Mouse (Mus musculus): ENCODE data around the gene Gpr152. TPM values are rescaled to one million over a fixed set of nuclear protein-coding genes. Genes with fewer than 3 reads are reported as not detected.

Gene Gpr152
- polyA plus RNA-seq (2015; fragmentation: Nextera tagmentation; extraction: Ambion mirVana): not detected in 2 replicates

DNA sequence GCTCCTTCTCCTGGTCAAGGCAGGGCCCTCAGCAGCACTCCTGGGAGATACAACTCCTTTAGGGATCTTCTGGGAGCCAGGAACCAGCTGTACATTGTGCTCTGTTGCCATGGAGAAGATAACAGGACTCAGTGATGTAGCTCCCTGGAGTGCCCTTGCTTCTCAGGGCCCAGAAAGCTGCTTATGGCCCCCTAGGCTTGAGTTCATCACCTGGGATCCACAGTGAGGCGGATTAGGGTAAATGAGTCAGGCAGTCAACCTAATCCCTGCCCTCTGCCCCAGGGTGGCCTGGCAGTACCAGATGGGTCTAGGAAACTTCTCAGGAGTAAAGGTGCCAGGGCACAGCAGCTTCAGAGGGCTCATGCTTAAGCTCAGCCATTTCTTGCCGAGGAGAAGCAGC lies at the start of gene Gpr152:
TSS of gene Gpr152 (plus strand) at position 342 of the 400 bp plus-strand sequence.

GRCm38 (mm10) chr19:4096642-4097440 lies 42.7 kb upstream of the Gpr152 start, which contains the start of gene Cdk2ap2:
Gene Cdk2ap2 (plus strand): TSS chr19:4097182.

GRCm38 (mm10) chr19:4099837-4100717 lies 39.5 kb upstream of the Gpr152 start, which contains the start of gene Pitpnm1:
Gene Pitpnm1 (plus strand): TSS chr19:4099998.

GRCm38 (mm10) chr19:4125741-4126696 lies 13.6 kb upstream of the Gpr152 start, which contains the start of gene Aip:
Gene Aip (minus strand): TSS chr19:4125858.

GRCm38 (mm10) chr19:4143759-4144268 lies 4.2 kb downstream of the Gpr152 start, which contains the start of gene Cabp4:
Gene Cabp4 (minus strand): TSS chr19:4144033.

DNA sequence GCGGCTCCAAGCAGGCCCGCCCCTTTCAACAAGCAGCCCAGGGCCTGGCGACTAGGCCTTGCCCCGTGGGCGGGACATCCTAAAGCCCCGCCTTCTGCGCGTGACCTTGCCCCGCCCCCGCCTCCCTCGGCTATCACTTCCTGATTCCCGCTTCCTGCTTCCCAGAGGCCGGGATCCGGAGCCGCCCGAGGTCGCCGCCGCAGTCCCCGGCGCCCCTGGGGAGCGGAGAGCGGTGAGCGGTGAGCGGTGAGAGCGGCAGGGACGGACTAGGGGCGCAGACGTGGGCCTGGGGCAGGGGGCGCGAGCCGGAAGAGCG lies 8.9 kb downstream of the Gpr152 start, which contains the start of gene Coro1b:
TSS of gene Coro1b (plus strand) at position 129 of the 316 bp plus-strand sequence.

DNA sequence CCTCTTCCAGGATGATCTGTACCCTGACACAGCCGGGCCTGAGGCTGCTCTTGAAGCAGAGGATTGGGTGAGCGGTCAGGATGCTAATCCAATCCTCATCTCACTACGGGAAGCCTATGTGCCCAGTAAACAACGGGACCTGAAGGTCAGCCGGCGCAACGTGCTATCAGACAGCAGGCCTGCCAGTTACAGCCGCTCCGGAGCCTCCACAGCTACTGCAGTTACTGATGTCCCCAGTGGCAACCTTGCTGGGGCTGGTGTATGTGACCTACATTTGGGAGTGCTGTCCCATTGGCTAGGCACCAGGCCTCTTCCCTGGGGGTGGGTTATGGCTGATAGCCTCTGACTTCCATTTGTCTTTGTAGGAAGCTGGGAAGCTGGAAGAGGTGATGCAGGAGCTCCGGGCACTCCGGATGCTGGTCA lies 13.7 kb downstream of the Gpr152 start, which contains the start of gene Ptprcap:
TSS of gene Ptprcap (plus strand) at position 373 of the 423 bp plus-strand sequence.

GRCm38 (mm10) chr19:4162646-4163542 lies 23.3 kb downstream of the Gpr152 start, which contains the start of gene Rps6kb2:
Gene Rps6kb2 (minus strand): TSS chr19:4163354.

DNA sequence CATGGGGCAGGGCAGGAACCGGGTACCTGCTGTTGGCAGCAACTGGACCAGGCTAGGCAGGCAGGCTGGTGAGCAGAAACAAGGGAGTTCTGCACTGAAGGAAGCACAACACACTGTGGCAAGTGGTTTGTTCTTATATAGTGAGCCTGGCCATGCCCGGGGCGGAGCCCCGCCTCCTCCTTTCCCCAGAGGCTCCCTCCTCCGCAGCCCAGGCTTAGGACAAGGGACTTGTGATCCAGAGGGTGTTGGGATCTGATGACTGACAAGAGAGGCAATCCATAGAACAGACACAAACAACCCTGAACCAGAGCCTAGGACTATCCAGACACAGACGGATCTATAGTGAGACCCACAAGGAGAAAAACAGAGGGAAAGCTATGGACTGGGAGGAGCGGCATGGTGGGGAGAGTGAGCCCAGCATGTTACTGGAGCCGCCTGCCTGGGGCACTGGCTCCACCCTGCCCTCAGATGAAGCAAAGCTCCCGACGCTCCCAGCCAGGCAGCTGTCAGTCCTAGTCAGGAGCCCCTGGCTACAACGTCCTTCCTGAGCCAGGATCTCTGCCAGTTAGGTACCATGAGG lies 35.9 kb downstream of the Gpr152 start, which contains the start of gene Carns1:
TSS of gene Carns1 (minus strand) at position 112 of the 580 bp plus-strand sequence.

GRCm38 (mm10) chr19:4190831-4191334 lies 51.3 kb downstream of the Gpr152 start, which contains the start of gene Tbc1d10c:
Gene Tbc1d10c (minus strand): TSS chr19:4191284.

DNA sequence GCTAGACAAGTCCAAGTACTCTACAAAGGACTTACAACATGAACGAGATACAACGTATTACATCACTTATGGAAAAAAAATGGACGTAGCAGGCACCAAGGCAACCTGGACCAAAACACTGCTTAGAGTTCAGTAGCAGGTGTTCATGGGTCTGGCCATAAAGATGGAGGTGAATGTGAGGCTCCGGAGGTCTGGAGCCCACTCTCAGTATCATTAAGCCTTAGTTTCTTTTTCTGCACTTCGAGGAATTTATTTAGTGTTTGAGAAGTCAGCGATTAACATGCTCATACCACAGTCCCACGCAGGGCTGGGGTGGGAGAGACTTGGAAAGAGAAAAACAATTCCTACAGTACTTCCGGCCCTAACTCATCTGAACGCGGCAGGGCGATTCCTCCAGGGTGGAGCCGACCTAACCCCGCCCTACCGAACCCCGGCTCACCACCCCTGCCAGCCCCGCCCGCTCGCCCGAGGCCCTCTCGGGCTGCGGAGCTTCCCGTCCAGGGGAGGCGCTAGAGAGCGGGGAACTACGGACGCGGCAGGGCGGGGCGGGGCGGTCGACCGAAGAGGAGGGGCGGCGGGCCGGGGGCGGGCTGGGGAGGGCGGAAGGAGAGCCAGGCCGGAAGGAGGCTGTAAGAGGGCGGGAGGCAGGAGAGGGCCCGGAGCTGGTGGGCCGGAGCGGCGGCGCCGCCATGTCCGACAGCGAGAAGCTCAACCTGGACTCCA lies 52.1 kb downstream of the Gpr152 start, which contains the start of gene Ppp1ca:
TSS of gene Ppp1ca (plus strand) at position 538 of the 723 bp plus-strand sequence.

Other genes starting within 250 kb of the Gpr152 start
- gene Tcirg1, start 232.7 kb upstream of the Gpr152 start, polyA plus RNA-seq (2015; fragmentation: Nextera tagmentation; extraction: Ambion mirVana): 18.2 and 23.2 TPM in 2 replicates
- gene Ndufs8, start 227.0 kb upstream of the Gpr152 start, polyA plus RNA-seq (2015; fragmentation: Nextera tagmentation; extraction: Ambion mirVana): 279 and 309 TPM in 2 replicates
- gene Aldh3b1, start 210.0 kb upstream of the Gpr152 start, polyA plus RNA-seq (2015; fragmentation: Nextera tagmentation; extraction: Ambion mirVana): 3.3 and 8.6 TPM in 2 replicates
- 21.7 and 32.0 TPM in 2 replicates for gene Unc93b1, start 204.6 kb upstream of the Gpr152 start, polyA plus RNA-seq (2015; fragmentation: Nextera tagmentation; extraction: Ambion mirVana)
- 0.29 and 0.30 TPM in 2 replicates for gene Aldh3b3, start 181.1 kb upstream of the Gpr152 start, polyA plus RNA-seq (2015; fragmentation: Nextera tagmentation; extraction: Ambion mirVana)
- gene Aldh3b2, start 167.5 kb upstream of the Gpr152 start, polyA plus RNA-seq (2015; fragmentation: Nextera tagmentation; extraction: Ambion mirVana): 122 and 144 TPM in 2 replicates
- gene Acy3, start 153.2 kb upstream of the Gpr152 start, polyA plus RNA-seq (2015; fragmentation: Nextera tagmentation; extraction: Ambion mirVana): 6.1 and 7.0 TPM in 2 replicates
- 0.11 TPM in 1 of 2 replicates, not detected in the other for gene Tbx10, start 147.0 kb upstream of the Gpr152 start, polyA plus RNA-seq (2015; fragmentation: Nextera tagmentation; extraction: Ambion mirVana)
- gene Nudt8, start 139.2 kb upstream of the Gpr152 start, polyA plus RNA-seq (2015; fragmentation: Nextera tagmentation; extraction: Ambion mirVana): 29.1 and 36.0 TPM in 2 replicates
- 0.82 and 1.3 TPM in 2 replicates for gene Gm49405, start 139.2 kb upstream of the Gpr152 start, polyA plus RNA-seq (2015; fragmentation: Nextera tagmentation; extraction: Ambion mirVana)
- gene Doc2g, start 136.5 kb upstream of the Gpr152 start, polyA plus RNA-seq (2015; fragmentation: Nextera tagmentation; extraction: Ambion mirVana): 1.5 and 2.1 TPM in 2 replicates
- 170 and 175 TPM in 2 replicates for gene Ndufv1, start 127.0 kb upstream of the Gpr152 start, polyA plus RNA-seq (2015; fragmentation: Nextera tagmentation; extraction: Ambion mirVana)
- gene Gstp1, start 101.8 kb upstream of the Gpr152 start, polyA plus RNA-seq (2015; fragmentation: Nextera tagmentation; extraction: Ambion mirVana): 432 and 441 TPM in 2 replicates
- 21.6 and 25.1 TPM in 2 replicates for gene Gstp2, start 93.8 kb upstream of the Gpr152 start, polyA plus RNA-seq (2015; fragmentation: Nextera tagmentation; extraction: Ambion mirVana)
- gene Gstp3, start 80.2 kb upstream of the Gpr152 start, polyA plus RNA-seq (2015; fragmentation: Nextera tagmentation; extraction: Ambion mirVana): 0.33 and 0.52 TPM in 2 replicates
- not detected in 2 replicates for gene Cabp2, start 58.2 kb upstream of the Gpr152 start, polyA plus RNA-seq (2015; fragmentation: Nextera tagmentation; extraction: Ambion mirVana)
- 75.9 and 93.8 TPM in 2 replicates for gene Cdk2ap2, start 42.6 kb upstream of the Gpr152 start, polyA plus RNA-seq (2015; fragmentation: Nextera tagmentation; extraction: Ambion mirVana)
- 10.2 and 13.2 TPM in 2 replicates for gene Pitpnm1, start 39.8 kb upstream of the Gpr152 start, polyA plus RNA-seq (2015; fragmentation: Nextera tagmentation; extraction: Ambion mirVana)
- 76.9 and 77.9 TPM in 2 replicates for gene Aip, start 13.9 kb upstream of the Gpr152 start, polyA plus RNA-seq (2015; fragmentation: Nextera tagmentation; extraction: Ambion mirVana)
- 0.28 and 0.41 TPM in 2 replicates for gene Cabp4, start 4.2 kb downstream of the Gpr152 start, polyA plus RNA-seq (2015; fragmentation: Nextera tagmentation; extraction: Ambion mirVana)
- 130 and 133 TPM in 2 replicates for gene Coro1b, start 8.8 kb downstream of the Gpr152 start, polyA plus RNA-seq (2015; fragmentation: Nextera tagmentation; extraction: Ambion mirVana)
- 0.54 and 0.65 TPM in 2 replicates for gene Ptprcap, start 13.8 kb downstream of the Gpr152 start, polyA plus RNA-seq (2015; fragmentation: Nextera tagmentation; extraction: Ambion mirVana)
- gene Rps6kb2, start 23.6 kb downstream of the Gpr152 start, polyA plus RNA-seq (2015; fragmentation: Nextera tagmentation; extraction: Ambion mirVana): 28.6 and 31.4 TPM in 2 replicates
- gene Carns1, start 35.7 kb downstream of the Gpr152 start, polyA plus RNA-seq (2015; fragmentation: Nextera tagmentation; extraction: Ambion mirVana): 5.8 and 7.8 TPM in 2 replicates
- gene Tbc1d10c, start 51.5 kb downstream of the Gpr152 start, polyA plus RNA-seq (2015; fragmentation: Nextera tagmentation; extraction: Ambion mirVana): 1.3 and 1.5 TPM in 2 replicates
- 476 and 486 TPM in 2 replicates for gene Ppp1ca, start 52.3 kb downstream of the Gpr152 start, polyA plus RNA-seq (2015; fragmentation: Nextera tagmentation; extraction: Ambion mirVana)
- 12.6 and 15.8 TPM in 2 replicates for gene Rad9a, start 61.9 kb downstream of the Gpr152 start, polyA plus RNA-seq (2015; fragmentation: Nextera tagmentation; extraction: Ambion mirVana)
- 1.8 TPM in 2 replicates for gene Clcf1, start 74.5 kb downstream of the Gpr152 start, polyA plus RNA-seq (2015; fragmentation: Nextera tagmentation; extraction: Ambion mirVana)
- gene AC109138.7, start 74.6 kb downstream of the Gpr152 start, polyA plus RNA-seq (2015; fragmentation: Nextera tagmentation; extraction: Ambion mirVana): not detected in 2 replicates
- gene Pold4, start 92.1 kb downstream of the Gpr152 start, polyA plus RNA-seq (2015; fragmentation: Nextera tagmentation; extraction: Ambion mirVana): 44.5 and 63.8 TPM in 2 replicates
- 19.2 and 19.3 TPM in 2 replicates for gene Ssh3, start 129.4 kb downstream of the Gpr152 start, polyA plus RNA-seq (2015; fragmentation: Nextera tagmentation; extraction: Ambion mirVana)
- 7.9 and 8.3 TPM in 2 replicates for gene Ankrd13d, start 143.3 kb downstream of the Gpr152 start, polyA plus RNA-seq (2015; fragmentation: Nextera tagmentation; extraction: Ambion mirVana)
- gene Grk2, start 166.4 kb downstream of the Gpr152 start, polyA plus RNA-seq (2015; fragmentation: Nextera tagmentation; extraction: Ambion mirVana): 12.7 and 15.0 TPM in 2 replicates